Mouse (Mus musculus) midbrain, postnatal 0 days (tissue): Measurements from ENCODE around the gene Pafah2. TPM values are rescaled to one million over a fixed set of nuclear protein-coding genes. Genes with fewer than 3 reads are reported as not detected.

Source experiments
- ATAC-seq: fragments of 200-750 bp; cut with Nextera tagmentation; 2 replicates; pipeline ENCODE4 v1.8.0; 2017; ENCODE audit warnings: moderate number of reproducible peaks, mild to moderate bottlenecking, moderate TSS enrichment, moderate library complexity; ENCODE audit not compliant: low FRiP score
- DNase-seq: peaks from one replicate; pipeline ENCODE4 v3.0.0-alpha.2; 2015; ENCODE audit warnings: low spot score
- H3K27ac ChIP-seq: fragments of 300-500 bp; sonication (generic); 2 replicates; pipeline ENCODE4 v1.5.1; 2014; ENCODE audit warnings: low read depth, mild to moderate bottlenecking, low read length, mixed read lengths
- H3K27me3 ChIP-seq: fragments of 300-500 bp; sonication (generic); 2 replicates; pipeline ENCODE4 v1.6.1; 2014; ENCODE audit warnings: low read length, control low read depth, mixed read lengths; ENCODE audit not compliant: insufficient read depth
- H3K36me3 ChIP-seq: fragments of 300-500 bp; sonication (generic); 2 replicates; pipeline ENCODE4 v1.6.1; 2014; ENCODE audit warnings: low read length, control low read depth, mixed read lengths; ENCODE audit not compliant: insufficient read depth
- H3K4me1 ChIP-seq: fragments of 300-500 bp; sonication (generic); 2 replicates; pipeline ENCODE4 v1.6.1; 2014; ENCODE audit warnings: mild to moderate bottlenecking, control low read depth, antibody characterized with exemption, low read length, mixed read lengths; ENCODE audit not compliant: insufficient read depth
- H3K4me2 ChIP-seq: fragments of 300-500 bp; sonication (generic); 2 replicates; pipeline ENCODE4 v1.6.1; 2014; ENCODE audit warnings: low read depth, mild to moderate bottlenecking, low read length, mixed read lengths; ENCODE audit not compliant: poor library complexity, severe bottlenecking
- H3K4me3 ChIP-seq: fragments of 300-500 bp; sonication (generic); 2 replicates; pipeline ENCODE4 v1.5.1; 2014; ENCODE audit warnings: low read depth, mild to moderate bottlenecking, low read length, moderate library complexity
- H3K9ac ChIP-seq: fragments of 300-500 bp; sonication (generic); replicated peaks from 2 replicates; pipeline ENCODE4 v1.6.1; 2014; ENCODE audit warnings: mild to moderate bottlenecking, low read length, moderate library complexity, mixed read lengths; ENCODE audit not compliant: poor library complexity, severe bottlenecking
- H3K9me3 ChIP-seq: fragments of 300-500 bp; sonication (generic); 2 replicates; pipeline ENCODE4 v1.6.1; 2016; ENCODE audit warnings: low read length, control low read depth
- CTCF ChIP-seq: IDR thresholded peaks from 2 replicates; pipeline ENCODE4 v1.5.1; 2016; ENCODE audit warnings: antibody characterized with exemption, mild to moderate bottlenecking
- WGBS: fragments of 180-500 bp; shearing (Covaris S2); extraction: QIAGEN DNeasy Blood & Tissue Kit; methylation state at CpG from one replicate; pipeline ENCODE4 v1.1.7; 2014; 5-methylcytosine and 5-hydroxymethylcytosine counted together
- microRNA-seq: library from miRNA; unstranded; fragments of <30 nt; microRNA quantifications from one replicate; pipeline ENCODE4, GENCODE M21; 2016; ENCODE audit warnings: borderline number of aligned reads
- polyA plus RNA-seq: library from polyadenylated mRNA; unstranded; fragments of >200 nt; fragmentation: Nextera tagmentation; extraction: Ambion mirVana; gene quantifications from 2 replicates; pipeline ENCODE4 v1.2.1, GENCODE M21; 2015
- total RNA-seq: library from RNA; depleted of rRNA; stranded (reverse); fragments of >200 nt; gene quantifications from 2 replicates; pipeline ENCODE4 v1.2.3, GENCODE M21; 2014; rRNA removed

The Pafah2 gene
- total and polyA plus RNA-seq, 2 experiments from 2014 or later = 5.7 to 8.3 TPM

DNA sequence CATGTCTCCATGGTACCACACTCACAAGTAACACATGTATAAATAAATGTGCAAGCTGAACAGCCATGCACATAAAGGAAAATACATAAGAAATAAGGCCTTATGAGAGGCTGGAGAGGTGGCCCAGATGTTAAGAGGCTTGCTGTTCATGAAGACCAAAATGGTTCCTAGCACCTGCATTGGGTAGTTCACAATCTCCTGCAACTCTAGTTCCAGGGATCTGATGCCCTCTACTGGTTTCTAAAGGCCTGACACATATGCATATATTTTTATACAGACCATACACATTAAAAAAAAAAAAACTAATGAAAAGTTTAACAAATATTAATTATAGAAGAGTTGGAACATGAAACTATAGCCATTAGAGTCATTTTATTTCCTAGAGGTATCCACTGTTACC is 75.3 kb downstream of the Pafah2 start:
- Histone ChIP-seq H3K4me1 (peaks cover 21% of the 10 kb centered on the region; the same call in 1 of the 2 replicates), H3K4me2 (peak overlapping the region; percentile 86), H3K9ac (no peak overlapping the region), H3K27me3 (no peaks in the 10 kb centered on the region), H3K27ac (peak overlapping the region; percentile 99), H3K4me3 (peak overlapping the region; percentile 94), H3K9me3 (no peaks in the 10 kb centered on the region), H3K36me3 (peaks cover 24% of the 10 kb centered on the region)
- no peak for DNase-seq
- TF ChIP-seq CTCF = peak; percentile 66
- ATAC-seq = no peak

DNA sequence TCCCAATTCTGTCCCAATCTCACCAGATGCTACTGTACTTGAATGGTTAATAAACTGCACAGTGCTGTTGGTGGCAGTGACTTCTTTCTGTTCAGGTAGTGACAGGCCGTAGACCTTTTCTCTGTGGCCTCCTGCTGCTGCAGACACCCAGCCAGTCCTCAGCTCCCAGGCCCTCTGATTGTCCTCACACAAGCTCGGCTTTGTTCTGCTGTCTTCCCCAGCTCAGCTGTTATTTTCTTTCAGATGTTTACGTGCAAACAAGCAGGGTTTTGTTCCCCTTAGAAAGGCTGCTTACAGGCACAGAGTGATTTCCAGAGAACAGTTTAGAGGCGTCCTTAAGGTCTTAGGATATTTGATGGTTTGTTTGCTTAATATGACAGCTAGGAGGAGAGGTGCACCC is 77.6 kb downstream of the Pafah2 start:
- Histone ChIP-seq H3K4me3 (no peak overlapping the region), H3K36me3 (peaks cover 32% of the 10 kb centered on the region), H3K9me3 (no peaks in the 10 kb centered on the region), H3K27me3 (no peaks in the 10 kb centered on the region), H3K9ac (0 out of 2 replicates have a peak overlapping the region, but pooled peaks have one; percentile 33), H3K4me2 (no peak overlapping the region), H3K4me1 (peaks cover 19% of the 10 kb centered on the region; the same call in 1 of the 2 replicates), H3K27ac (peak overlapping the region; percentile 74)
- ATAC-seq (no peak), DNase-seq (no peak)
- WGBS = 52% methylated on average over 4 of the region's 4 CpGs
- no peak for TF ChIP-seq CTCF

DNA sequence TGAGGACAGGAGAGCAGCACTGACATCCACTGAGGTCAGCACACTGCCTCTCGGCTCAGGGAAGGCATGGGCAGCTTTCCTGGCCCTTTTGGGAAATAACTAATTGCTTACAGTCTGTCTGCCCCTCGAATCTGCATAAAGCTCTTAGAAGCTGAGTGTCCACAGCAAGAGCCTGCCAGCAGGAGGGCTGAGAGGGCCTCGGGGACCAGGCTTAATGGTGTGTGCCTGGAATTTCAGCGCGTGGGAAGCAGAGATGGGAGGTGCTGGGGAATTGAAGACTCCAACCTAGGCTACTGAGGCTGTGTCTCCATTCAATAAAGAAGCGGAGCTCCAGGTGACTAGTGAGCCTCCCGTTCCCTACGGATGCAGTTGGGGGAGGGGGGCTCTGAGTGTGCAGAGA is 78.1 kb downstream of the Pafah2 start:
- Histone ChIP-seq H3K9me3 (no peaks in the 10 kb centered on the region), H3K4me1 (peaks cover 19% of the 10 kb centered on the region; the same call in 1 of the 2 replicates), H3K9ac (0 out of 2 replicates have a peak overlapping the region, but pooled peaks have one; percentile 33), H3K36me3 (peaks cover 32% of the 10 kb centered on the region), H3K27ac (peak overlapping the region; percentile 74), H3K4me3 (no peak overlapping the region), H3K4me2 (no peak overlapping the region), H3K27me3 (no peaks in the 10 kb centered on the region)
- ATAC-seq (no peak), DNase-seq (peak; percentile 47)
- no peak for TF ChIP-seq CTCF
- 21% methylated on average over 8 of the region's 8 CpGs for WGBS

DNA sequence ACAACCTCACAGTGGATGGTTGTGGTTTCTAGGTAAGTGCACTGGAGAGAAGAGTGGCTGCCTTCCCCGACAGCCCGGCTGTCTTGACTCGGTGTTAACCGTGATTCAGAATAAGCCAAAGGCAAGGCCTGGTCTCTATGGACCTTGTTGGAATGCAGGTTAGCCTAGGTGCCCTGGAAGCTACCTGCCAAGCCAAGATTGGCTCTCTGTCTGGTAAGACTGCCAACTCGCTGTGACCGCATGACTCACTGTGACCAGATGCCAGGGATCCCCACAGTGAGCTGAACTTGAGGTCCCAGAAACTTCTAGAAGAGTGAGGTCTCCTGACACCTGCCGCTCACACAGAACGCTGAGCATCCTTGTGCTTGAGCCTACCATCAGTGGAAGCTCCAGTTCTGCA is 80.8 kb downstream of the Pafah2 start:
- WGBS = 82% methylated on average over 8 of the region's 8 CpGs
- peaks cover 12% of the 10 kb centered on the region; the same call in 1 of the 2 replicates for H3K4me1 ChIP-seq

More for the DNA sequence above, 80.8 kb downstream of the Pafah2 start:
- H3K27me3 ChIP-seq = no peaks in the 10 kb centered on the region
- peak overlapping the region; percentile 69 for H3K27ac ChIP-seq
- no peak for DNase-seq
- H3K9me3 ChIP-seq = no peaks in the 10 kb centered on the region
- H3K9ac ChIP-seq = no peak overlapping the region
- ATAC-seq = no peak
- TF ChIP-seq CTCF = no peak
- no peak overlapping the region for H3K4me3 ChIP-seq
- peaks cover 32% of the 10 kb centered on the region for H3K36me3 ChIP-seq
- H3K4me2 ChIP-seq = no peak overlapping the region

Small RNA genes within 50 kb of the gene (microRNA-seq; reads per million reads assigned to microRNA genes)
- gene Gm23634 = not detected

Other genes with a start within 250 kb of the Pafah2 start
- gene Cep85, start 209.2 kb upstream of the Pafah2 start, total RNA-seq = 10.0 and 12.5 TPM in 2 replicates
- gene Cep85, start 209.2 kb upstream of the Pafah2 start, polyA plus RNA-seq = 13.3 and 14.8 TPM in 2 replicates
- not detected in 2 replicates for gene Gm7534, start 193.3 kb upstream of the Pafah2 start, total RNA-seq
- not detected in 2 replicates for gene Gm7534, start 193.3 kb upstream of the Pafah2 start, polyA plus RNA-seq
- gene Catsper4, start 168.9 kb upstream of the Pafah2 start, total RNA-seq = 0.38 TPM in 1 of 2 replicates, not detected in the other
- gene Catsper4, start 168.9 kb upstream of the Pafah2 start, polyA plus RNA-seq = 0.16 TPM in 1 of 2 replicates, not detected in the other
- 0.27 and 0.38 TPM in 2 replicates for gene Cnksr1, start 157.9 kb upstream of the Pafah2 start, total RNA-seq
- gene Cnksr1, start 157.9 kb upstream of the Pafah2 start, polyA plus RNA-seq = 0.13 and 0.28 TPM in 2 replicates
- gene E130218I03Rik, start 152.7 kb upstream of the Pafah2 start, total RNA-seq = not detected in 2 replicates
- 0.31 and 0.49 TPM in 2 replicates for gene E130218I03Rik, start 152.7 kb upstream of the Pafah2 start, polyA plus RNA-seq
- gene Zfp593, start 150.7 kb upstream of the Pafah2 start, total RNA-seq = 10.6 and 15.4 TPM in 2 replicates
- gene Zfp593, start 150.7 kb upstream of the Pafah2 start, polyA plus RNA-seq = 9.2 and 11.1 TPM in 2 replicates
- gene Gm30191, start 149.4 kb upstream of the Pafah2 start, total RNA-seq = not detected in 2 replicates
- 0.37 and 0.42 TPM in 2 replicates for gene Gm30191, start 149.4 kb upstream of the Pafah2 start, polyA plus RNA-seq
- 18.0 and 27.1 TPM in 2 replicates for gene Grrp1, start 142.2 kb upstream of the Pafah2 start, total RNA-seq
- gene Grrp1, start 142.2 kb upstream of the Pafah2 start, polyA plus RNA-seq = 15.7 and 17.8 TPM in 2 replicates
- gene Pdik1l, start 108.4 kb upstream of the Pafah2 start, total RNA-seq = 44.8 and 49.7 TPM in 2 replicates
- 27.6 and 30.8 TPM in 2 replicates for gene Pdik1l, start 108.4 kb upstream of the Pafah2 start, polyA plus RNA-seq
- gene Trim63, start 81.2 kb upstream of the Pafah2 start, total RNA-seq = 1.5 and 2.0 TPM in 2 replicates
- 0.49 and 0.73 TPM in 2 replicates for gene Trim63, start 81.2 kb upstream of the Pafah2 start, polyA plus RNA-seq
- gene Slc30a2, start 53.1 kb upstream of the Pafah2 start, total RNA-seq = not detected in 2 replicates
- 0.17 and 0.21 TPM in 2 replicates for gene Slc30a2, start 53.1 kb upstream of the Pafah2 start, polyA plus RNA-seq
- 2.1 and 2.2 TPM in 2 replicates for gene Extl1, start 12.5 kb upstream of the Pafah2 start, total RNA-seq
- 0.79 and 1.2 TPM in 2 replicates for gene Extl1, start 12.5 kb upstream of the Pafah2 start, polyA plus RNA-seq
- gene Stmn1, start 72.0 kb downstream of the Pafah2 start, total RNA-seq = 1,269 and 1,609 TPM in 2 replicates
- gene Stmn1, start 72.0 kb downstream of the Pafah2 start, polyA plus RNA-seq = 6,261 and 6,359 TPM in 2 replicates
- 69.2 and 97.8 TPM in 2 replicates for gene Paqr7, start 100.4 kb downstream of the Pafah2 start, total RNA-seq
- 38.9 and 41.3 TPM in 2 replicates for gene Paqr7, start 100.4 kb downstream of the Pafah2 start, polyA plus RNA-seq
- gene Aunip, start 114.7 kb downstream of the Pafah2 start, total RNA-seq = 1.5 and 2.0 TPM in 2 replicates
- 0.91 and 1.3 TPM in 2 replicates for gene Aunip, start 114.7 kb downstream of the Pafah2 start, polyA plus RNA-seq
- 135 and 167 TPM in 2 replicates for gene Mtfr1l, start 139.1 kb downstream of the Pafah2 start, total RNA-seq
- 191 and 196 TPM in 2 replicates for gene Mtfr1l, start 139.1 kb downstream of the Pafah2 start, polyA plus RNA-seq
- 22.8 and 26.1 TPM in 2 replicates for gene Selenon, start 155.8 kb downstream of the Pafah2 start, total RNA-seq
- gene Selenon, start 155.8 kb downstream of the Pafah2 start, polyA plus RNA-seq = 9.1 and 9.4 TPM in 2 replicates